Mouse (Mus musculus) spleen, postnatal 10 days (tissue): ENCODE results near the gene Pax8.
A peak's percentile ranks its signal among the peaks of the same experiment; 100 is the strongest.

Experiments used
- DNase-seq, 2 experiments: peaks; one replicate each; pipeline ENCODE4 v3.0.0; 2021 to 2022; ENCODE audit warnings: low spot score in 2 of 2

Pax8 gene

DNA sequence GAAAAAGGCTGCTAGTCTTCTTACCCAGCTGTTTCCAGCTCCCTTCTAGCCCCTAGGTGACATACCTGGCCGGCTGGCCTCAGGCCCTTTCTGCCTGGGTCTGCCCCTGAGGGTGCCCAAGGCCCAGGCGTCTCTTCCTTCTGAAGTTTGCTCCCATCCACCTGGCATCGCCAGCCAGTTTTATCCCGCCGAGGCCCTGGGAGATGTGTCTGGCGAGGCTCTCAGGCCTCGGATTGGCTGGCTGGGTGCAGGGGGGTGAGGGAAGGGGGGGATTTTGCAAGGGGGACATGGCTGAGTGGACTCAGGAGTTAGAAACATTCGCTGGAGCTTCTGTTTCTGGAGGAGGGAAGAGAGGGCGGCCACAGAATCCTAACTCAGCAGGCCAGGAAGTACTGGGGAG, at the start of gene Pax8:
Gene Pax8 (minus strand): TSS at position 180 of the 400 bp plus-strand sequence.
- DNase-seq = no peak

DNA sequence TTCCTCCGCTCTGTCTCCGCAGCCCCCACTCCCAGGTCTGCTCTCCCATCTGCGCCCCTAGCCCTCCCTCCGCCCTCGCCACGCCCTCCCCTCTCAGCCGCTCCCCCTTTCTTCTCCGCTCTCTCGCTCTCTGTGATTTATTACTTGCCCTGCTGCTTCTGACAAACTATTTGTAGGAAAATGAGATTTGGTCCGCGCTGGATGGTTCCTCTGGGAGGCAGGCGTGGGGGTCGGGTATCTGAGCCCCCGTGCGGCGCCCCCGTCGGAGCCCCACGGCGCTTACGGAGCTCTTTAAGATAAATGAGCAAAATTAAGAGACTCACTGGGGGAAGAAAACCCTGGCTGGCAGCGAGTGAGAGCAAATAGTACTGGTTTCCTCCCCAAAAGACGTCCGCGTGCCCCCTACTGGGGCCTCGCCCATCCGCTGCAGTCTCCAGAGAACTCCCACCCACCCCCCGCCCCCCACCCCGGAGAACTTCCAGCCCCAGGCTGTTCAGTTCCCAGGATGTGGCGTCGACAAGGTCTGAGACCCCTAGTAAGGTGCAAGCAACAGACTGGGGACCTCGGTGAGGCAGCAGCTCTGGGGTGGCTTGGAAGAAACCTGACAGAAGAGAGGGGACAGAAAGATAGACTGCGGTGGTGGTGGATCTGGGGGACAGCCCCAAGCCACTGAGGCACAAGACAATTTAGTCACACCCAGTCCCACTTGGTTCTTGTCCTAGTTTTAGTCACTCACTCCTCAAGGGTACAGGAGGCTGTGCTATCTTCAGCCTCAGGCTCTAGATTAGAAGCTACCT, 46.2 kb upstream of the Pax8 start:
- DNase-seq = peak in 1 of 2 experiments; percentile 14

DNA sequence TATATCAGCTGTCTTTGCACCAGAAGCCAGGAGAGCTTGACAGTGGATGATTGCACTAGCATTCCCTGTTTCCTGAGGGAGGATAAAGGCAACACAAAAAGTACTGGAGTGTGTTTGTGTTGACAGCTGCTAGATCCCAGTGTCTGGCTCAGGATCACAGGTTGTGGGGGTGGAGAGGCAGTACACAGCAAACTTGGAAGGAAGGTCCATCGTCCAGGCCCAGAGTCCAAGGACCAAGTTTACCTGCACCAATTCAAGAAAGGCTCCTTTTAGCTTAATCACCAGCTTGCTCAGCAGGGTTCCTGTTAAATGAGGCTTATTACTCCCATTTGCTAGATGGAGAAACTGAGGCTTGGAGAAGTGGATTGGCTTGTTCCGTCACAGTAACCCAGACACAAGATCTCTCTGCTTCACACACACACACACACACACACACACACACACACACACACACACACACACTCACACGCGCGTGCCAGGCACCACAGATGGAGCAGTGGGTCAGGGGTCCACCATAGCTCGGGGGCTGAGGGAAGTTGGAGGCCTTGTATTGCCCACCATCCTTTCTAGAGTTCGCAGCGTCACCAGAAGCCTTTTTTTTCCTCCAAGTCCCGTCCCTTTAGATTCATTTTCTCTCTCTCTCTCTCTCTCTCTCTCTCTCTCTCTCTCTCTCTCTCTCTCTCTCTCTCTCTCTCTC, 45.3 kb upstream of the Pax8 start:
- no peak for DNase-seq

DNA sequence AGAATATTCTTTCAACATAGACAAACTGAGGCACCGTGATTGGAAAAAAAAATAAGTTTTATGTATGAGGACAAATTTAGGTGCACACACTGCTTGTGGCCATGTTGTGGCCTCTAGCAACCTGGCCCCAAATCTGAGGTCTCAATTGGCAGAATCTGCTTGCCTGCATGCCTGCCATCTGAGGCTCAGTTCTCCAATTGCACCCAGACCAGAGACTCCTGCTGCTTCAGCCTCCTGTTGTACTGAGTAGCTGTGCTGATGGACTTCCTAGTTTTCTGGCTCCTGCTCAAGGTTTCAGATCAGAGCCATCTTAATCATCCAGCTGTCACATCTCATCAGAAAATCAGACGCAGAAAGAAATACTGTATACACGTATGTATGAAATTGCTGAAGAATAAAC, 41.5 kb upstream of the Pax8 start:
- DNase-seq = no peak

DNA sequence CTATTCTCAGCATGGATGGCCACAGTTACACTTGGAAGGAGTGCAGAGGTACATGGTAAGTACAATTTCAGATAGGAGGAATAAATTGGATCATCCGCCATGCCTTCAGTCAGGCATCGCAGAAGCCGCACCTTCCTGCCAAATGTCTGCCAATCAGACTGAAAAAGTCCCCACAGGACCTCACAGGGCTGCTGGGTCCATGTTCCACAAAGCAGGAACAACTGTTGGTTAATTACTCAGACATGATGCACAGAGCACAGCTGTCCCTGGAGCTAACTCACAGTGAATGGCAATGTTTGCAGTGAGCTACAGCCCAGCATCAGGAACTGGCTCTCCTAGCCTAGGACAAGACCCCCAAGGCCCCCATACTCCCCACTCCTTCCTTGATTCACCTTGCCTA, 32.0 kb upstream of the Pax8 start:
- DNase-seq = no peak

DNA sequence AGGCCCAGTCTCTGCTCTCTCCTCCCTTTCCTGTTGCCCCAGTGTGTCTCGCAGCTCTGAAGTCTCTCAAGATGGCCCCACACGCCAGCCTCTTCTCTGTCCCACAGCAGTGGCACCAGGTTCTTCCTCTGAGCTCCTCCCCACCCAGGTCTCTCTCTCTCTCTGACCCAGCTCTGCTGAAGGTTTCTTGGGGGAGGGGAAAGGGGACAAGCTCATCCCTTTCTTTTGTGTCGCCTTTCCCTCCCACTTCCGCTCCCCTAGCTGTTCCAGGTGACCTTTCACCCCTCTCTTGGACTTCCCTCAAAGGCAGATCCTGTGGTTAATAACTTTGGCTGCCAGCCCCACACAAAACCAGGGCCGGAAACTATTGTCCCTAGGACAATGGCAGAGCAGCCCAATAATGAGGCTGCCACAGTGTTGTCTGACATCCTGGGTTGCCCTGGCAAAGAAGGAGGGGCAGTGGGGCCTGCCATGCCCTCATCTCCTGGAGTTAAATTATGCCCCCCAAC, 27.6 kb upstream of the Pax8 start:
- DNase-seq = no peak

DNA sequence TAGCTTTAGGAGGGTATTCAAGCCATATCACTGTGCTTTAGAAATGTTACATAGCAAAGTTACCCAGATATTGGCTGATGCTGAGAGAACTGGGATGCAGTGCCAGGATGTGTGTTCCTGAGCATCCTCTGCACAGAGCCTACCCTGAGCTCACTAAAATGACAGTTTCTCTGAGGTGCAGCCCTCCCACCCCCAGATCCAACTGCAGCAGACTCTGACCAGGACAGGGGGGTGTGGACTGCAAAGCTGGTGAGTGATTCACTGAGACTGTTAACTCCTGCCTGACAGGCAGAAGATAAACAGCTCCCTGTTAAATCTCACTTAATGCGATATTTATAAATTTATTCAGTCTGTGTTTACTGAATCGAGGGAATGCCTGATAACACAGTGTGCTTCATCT, 25.5 kb upstream of the Pax8 start:
- no peak for DNase-seq

DNA sequence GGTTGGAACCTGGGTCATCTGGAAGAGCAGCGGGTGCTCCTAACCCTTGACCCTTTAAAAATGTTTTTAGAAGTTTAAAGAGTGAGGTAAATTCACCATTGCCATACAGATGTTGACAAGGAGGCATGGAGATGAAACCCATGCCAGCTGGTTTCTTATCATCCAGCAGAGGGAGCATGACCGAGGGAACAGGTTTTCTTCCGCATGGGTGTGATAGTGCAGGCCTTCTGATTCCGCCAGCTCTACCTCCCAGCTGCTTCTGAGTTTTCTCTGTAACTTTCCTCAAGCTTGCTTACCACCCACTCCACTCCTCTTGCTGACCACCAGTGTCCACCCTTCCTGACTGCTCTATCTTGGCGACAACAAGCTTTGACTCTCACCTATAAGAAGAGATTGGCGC, 15.2 kb upstream of the Pax8 start:
- no peak for DNase-seq

DNA sequence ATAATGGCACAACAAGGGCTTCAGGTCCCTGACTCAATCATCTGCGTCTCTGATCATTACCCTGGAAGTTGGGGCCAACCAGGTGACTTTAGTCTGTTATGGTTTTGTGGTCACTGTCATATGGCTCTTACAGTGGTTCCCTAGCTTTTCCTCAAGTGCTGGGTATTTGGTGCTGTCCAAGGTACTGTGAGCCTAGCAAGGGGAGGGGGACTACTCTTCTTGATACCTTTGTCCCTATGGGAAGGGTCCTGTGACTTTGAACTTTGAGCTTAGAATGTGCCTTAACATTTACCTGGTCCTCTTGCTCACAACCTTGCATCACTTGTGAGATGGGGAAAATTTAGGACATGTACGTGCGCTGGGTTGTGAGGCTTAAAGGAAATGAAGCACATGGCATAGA, 13.3 kb upstream of the Pax8 start:
- no peak for DNase-seq

DNA sequence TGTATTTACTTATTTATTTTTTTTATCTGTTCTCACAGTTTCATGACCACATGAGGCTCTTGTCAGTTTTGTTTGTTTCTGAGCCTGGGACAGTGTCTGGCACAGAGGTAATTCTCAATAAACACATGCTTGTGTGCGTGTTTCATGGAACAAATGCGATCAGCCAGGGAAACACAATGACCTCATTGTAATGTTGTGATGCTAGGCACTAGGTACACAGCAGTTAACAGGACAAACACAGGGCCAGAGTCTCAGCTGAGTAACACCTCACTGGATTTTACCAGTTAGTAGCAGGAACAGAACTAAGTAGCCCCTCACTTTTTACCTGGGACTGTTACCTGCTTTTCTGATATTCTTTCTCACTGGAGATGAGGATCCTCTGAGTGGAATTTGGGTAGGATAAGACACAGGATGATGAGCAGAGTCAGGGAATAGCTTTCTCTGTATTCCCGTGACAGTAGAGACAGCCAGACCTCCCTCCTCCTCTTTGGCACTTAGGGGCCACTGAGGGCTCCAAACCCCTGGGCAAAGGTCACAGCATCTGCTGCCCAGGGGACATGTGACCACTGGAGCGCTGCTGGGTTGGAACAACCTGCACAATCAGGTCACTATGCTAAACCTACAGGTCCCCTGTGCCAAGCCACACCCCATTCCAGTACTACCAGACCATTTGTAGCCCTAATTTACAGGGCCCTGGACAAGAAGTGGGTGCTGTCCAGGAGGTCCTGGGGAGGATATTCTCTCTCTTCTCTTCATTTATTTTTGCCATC, 11.8 kb upstream of the Pax8 start:
- no peak for DNase-seq

DNA sequence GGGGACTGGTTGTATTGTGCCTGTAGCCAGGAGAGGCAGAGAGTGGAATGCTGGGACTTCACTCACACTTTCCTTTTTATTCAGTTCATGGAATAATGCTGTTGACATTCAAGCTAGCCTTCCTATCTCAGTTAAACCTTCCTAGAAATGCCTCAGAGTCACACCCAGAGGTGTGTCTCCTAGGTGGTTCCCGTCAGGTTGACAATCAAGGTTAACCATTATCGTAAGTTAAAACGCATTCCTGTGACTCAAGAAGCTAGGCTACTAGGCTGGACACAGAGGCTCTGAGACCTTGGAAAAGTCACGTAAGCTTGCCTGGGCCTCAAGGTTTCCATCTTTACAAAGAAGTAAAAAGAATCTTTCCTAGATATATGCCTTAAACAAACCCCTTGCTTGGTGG, 10.0 kb upstream of the Pax8 start:
- DNase-seq = no peak

DNA sequence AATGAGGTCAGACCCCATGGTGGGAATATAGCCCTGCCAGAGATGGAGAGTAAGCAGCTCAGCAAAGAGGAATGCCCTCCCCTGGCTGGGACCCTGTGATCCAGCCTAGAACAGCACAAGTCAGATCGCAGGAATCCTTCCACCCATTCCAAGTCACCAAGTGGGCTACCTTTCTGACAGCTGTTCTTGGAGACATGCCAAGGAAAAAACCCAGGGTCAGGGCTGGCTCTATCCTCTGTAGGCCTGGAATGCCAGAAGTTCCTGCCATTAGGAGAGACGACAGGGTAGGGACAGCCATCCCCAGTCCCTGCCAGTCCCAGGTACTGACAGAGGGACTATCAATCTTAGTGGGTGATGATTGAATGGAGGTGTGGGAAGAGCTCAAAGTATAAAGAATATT, 4.5 kb upstream of the Pax8 start:
- DNase-seq = no peak

DNA sequence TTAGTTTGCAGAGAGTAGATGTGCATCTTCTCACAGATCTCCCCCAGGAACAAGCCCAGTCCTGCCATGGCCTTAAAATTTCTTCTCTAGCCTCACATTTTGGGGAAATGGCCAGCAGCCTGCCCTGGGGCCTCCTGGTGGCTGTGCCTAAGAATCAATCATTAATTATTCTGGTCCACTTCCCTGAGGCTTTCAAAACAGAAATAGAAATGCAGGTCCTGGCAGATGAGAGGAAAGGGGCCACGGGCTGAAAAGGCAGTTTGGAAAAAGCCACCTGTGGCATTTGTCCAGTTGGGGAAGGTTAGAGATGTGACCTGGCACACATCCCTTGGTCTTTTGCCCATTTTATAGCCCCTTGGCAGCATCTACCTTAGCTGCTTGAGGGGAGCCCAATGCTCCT, 3.8 kb upstream of the Pax8 start:
- DNase-seq = no peak

DNA sequence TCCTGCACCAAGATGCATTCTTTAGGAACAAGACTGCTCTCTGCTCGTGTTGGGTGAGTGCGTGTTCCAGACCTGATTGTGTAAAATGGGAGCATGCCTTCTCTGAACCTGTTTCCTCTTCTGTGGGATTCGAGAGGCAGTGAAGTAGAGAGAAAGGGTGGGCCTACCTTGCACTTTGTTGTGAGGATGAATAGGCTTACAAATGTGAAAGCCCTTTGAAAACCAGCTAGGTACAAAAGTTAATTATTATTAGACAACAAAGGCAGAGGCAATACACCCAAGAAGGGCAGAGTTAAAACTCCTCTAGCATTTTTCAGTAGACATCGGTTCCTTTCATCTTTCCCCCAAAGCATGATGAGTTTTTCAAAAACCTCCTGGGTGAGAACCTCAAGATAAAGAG, 3.2 kb upstream of the Pax8 start:
- no peak for DNase-seq

DNA sequence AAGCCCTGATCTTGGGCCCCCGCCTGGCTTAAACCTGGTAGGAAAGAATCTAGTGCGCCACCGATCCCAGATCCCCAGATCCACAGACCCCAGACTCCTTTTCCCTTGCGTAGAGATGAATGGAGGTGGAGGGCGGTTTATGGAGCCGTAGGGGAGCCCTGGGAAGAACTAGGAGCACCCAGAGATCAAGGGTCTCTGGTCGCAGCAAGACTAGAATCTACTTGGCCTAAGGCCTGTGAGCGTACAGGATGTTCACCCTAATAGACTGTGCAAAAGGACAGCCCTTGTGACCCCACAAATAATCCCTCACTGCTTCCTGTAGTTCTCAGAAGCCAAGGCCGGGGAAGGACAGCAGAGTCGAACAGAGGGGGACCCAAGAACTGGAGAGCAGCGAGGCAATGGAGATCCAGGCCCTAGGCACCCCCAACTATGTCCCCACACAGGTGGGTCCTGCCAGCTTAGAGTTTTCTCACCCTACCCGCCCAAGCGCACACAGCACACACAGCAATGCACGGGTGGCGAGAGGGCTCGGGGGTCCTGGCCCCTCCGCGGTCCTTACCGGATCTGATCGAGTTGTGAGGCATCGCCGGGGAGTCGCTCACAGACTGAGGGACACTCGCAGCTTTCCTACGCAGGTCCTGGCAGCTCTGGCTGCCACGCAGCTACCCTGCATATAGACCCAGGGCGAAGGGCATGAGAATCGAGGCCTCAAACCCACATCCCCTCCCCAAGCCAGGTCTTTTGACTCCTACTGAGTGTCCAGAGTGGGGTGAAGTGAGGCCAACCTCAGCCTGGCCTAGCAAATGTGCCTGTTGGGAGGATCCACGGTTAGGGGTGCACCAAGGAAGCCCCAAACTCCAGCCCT, 653 bp downstream of the Pax8 start:
- DNase-seq = no peak

DNA sequence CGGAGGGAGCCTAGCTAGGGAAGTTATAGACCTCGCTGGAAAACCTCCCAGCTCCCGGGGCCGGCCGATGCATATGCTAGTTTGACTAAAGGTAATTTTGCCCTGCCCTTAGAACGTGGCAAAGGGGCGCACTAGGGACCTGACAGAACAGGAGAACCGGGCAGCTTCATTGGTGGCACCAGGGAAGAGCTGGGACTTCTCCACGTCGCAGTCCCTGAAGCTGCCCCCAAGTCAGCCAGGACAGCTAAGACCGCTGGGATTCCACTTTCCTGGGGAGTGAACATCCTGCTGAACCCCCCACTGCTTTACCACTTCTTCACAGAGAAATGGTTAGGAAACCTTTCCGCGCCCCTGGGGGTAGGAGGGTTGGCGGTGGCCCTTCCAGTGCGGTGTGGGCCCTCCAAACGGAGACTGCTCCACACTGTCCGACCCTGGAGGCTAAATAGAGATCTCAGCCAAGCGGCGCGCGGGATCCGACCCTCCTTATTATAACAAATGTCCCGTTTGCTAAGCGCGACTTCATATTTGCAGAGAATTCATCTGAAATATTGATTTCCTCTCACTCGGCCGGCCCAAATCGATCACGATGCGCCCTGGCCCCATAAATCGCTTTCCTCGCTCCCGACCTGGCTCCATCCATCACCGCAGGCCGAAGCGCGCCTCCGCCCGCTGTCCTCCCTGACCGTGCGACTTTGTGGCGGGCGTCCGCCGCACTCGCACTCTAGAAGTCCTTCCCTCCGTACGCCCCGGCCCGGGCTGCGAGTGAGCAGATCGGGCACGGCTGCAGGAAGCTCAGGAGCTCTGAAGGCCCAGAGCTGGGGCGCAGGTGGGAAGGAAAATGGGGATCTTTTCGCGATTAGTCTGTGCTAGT, 1.5 kb downstream of the Pax8 start:
- no peak for DNase-seq

DNA sequence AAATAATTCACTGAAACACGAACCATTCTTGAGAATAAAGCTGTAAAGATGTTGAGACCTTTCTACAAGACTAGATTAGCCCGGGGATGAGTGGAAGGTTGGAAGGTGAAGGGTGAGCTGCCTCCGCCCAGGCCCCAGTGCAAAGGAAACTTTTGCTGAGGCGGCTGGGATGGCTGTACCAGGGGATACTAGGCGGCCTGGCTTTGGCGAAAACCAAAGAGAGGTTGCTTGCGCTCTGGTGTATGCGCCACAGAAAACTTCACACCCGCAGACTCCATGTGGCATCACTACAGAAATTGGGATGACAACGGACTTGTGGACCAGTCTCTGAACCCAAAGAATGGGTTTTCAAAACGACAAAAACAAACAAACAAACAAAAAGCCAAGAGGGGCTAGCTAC, 2.7 kb downstream of the Pax8 start:
- no peak for DNase-seq

DNA sequence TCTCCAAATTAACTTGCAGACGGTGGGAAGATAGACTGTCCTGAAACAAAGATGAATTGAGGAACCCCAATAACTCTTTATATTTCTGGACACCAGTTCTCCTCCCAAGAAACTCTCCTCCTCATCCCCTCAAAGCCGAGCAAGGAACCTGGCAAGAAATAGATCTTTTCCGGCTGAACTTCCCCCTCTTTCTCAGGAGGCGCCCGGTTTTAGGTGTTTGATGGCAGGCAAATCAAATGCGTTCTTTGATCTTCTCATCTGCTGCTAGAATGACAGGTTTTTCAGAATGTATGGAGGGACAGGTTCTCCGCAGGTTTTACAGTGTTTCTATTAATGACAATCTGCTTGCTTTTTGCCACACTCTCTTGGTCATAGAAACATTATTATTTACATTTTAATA, 3.3 kb downstream of the Pax8 start:
- DNase-seq = no peak

DNA sequence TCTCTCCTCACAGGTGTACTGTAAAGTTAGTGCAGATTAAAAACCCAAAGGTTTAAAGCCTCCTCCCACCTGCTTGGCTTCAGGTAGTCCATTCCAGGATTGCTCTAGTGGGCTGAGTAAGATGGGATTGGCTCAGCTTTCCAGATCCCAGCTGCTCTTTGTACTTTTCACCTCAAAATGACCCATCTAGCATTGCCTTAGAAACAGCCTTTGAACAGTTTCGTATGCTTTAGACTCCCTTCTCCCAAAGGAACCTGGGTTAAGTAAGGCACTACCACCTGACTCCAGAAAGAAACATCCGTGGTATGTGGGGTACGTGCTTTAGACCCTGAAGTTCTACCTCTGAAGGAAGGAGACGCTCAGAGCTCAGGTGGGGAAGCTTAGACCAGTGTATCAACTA, 6.3 kb downstream of the Pax8 start:
- DNase-seq = no peak

DNA sequence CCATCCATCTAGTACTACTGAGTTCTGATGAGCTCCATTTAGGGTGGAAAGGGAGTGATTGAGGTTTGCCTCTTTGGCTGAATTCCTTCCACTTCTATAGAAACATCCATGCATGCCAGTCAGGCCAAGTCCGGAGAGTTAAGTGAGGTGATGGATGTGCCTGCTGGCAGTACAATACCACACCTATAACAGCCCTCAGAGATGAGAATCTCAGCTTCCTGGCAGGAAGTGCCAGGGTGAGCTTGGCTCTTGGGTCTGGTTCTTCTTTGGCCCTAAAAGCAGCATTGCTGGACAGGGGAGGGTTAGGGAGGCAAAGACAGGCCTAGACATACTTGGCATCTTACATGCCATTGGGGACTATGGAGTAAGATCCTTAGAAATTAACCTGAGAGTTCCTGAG, 7.0 kb downstream of the Pax8 start:
- no peak for DNase-seq

DNA sequence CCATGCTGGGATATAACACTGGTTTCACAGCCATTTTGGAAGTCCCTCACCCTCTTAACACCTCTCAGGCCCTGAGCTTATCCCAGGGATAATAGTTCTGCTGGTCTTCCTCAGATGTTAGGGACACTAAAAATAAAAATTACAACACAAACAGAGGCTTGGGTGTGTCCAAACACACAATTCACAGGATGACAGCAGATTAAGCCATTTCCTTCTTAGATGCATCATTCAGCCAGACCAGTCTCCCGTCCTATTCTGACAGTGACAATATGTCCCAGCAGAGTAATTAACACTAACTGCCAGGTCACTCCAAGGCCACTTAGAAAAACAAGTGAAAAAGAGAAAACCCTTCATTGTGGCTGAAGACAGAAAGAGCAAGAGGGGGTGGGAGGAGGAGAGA, 8.2 kb downstream of the Pax8 start:
- no peak for DNase-seq
